ENCODE assay signal across 22 mouse cellular contexts in genomic region chr5:106748527-106749138, GRCm38 (mm10). TPM values are rescaled to one million over a fixed set of nuclear protein-coding genes. Genes with fewer than 3 reads are reported as not detected.
DNase-seq lines count a peak whose midpoint lies in the region; ATAC-seq lines count a peak whose summit lies in the region.
"Had no signal": no experiment of that assay in that cellular context is flagged by ENCODE, and none has a peak within 500 bp of the region (broad histone marks: within the 10 kb centered on the region; RNA-seq: fewer than 3 reads in every experiment).

No protein-coding gene starts in this region.

- no peaks in the 10 kb centered on the region for H3K36me3 ChIP-seq in midbrain, embryonic 11.5 days (ENCODE audit: control insufficient read depth, insufficient read depth, low read length)
- H3K36me3 ChIP-seq in midbrain, embryonic 16.5 days (ENCODE audit: control insufficient read depth, insufficient read depth, low read length) = no peaks in the 10 kb centered on the region
- no peaks in the 10 kb centered on the region for H3K36me3 ChIP-seq in hindbrain, embryonic 11.5 days (ENCODE audit: control insufficient read depth, insufficient read depth, low read length)
- no peaks in the 10 kb centered on the region for H3K36me3 ChIP-seq in hindbrain, embryonic 16.5 days (ENCODE audit: control insufficient read depth, insufficient read depth, low read length)
- H3K36me3 ChIP-seq in kidney, embryonic 14.5 days (ENCODE audit: control insufficient read depth, insufficient read depth, low read length) = no peaks in the 10 kb centered on the region
- no peaks in the 10 kb centered on the region for H3K36me3 ChIP-seq in forebrain, embryonic 13.5 days (ENCODE audit: poor library complexity, severe bottlenecking)
- H3K36me3 ChIP-seq: forebrain, embryonic 12.5 days; heart, embryonic 12.5 days; intestine, embryonic 15.5 days; limb, embryonic 12.5 days; liver, embryonic 12.5 days; neural tube, embryonic 12.5 days; stomach, embryonic 15.5 days had no signal

- no peak overlapping the region for H3K4me2 ChIP-seq in midbrain, embryonic 11.5 days
- H3K4me2 ChIP-seq in midbrain, embryonic 16.5 days (ENCODE audit: low read length) = no peak overlapping the region
- no peak overlapping the region for H3K4me2 ChIP-seq in hindbrain, embryonic 11.5 days (replicated peaks; ENCODE audit: low read depth, low read length)
- no peak overlapping the region for H3K4me2 ChIP-seq in hindbrain, embryonic 16.5 days (ENCODE audit: low read length)
- H3K4me2 ChIP-seq in kidney, embryonic 14.5 days (replicated peaks; ENCODE audit: low read depth, low read length) = no peak overlapping the region
- no peak overlapping the region for H3K4me2 ChIP-seq in forebrain, embryonic 13.5 days
- H3K4me2 ChIP-seq: forebrain, embryonic 12.5 days; heart, embryonic 12.5 days; intestine, embryonic 15.5 days; limb, embryonic 12.5 days; liver, embryonic 12.5 days; neural tube, embryonic 12.5 days; stomach, embryonic 15.5 days had no signal

- H3K4me1 ChIP-seq in midbrain, embryonic 11.5 days (ENCODE audit: control insufficient read depth, insufficient read depth, low read length) = no peaks in the 10 kb centered on the region
- no peaks in the 10 kb centered on the region for H3K4me1 ChIP-seq in midbrain, embryonic 16.5 days (ENCODE audit: control insufficient read depth, insufficient read depth, low read length)
- H3K4me1 ChIP-seq in hindbrain, embryonic 11.5 days (replicated peaks; ENCODE audit: control insufficient read depth, insufficient read depth, low read length) = no peaks in the 10 kb centered on the region
- no peaks in the 10 kb centered on the region for H3K4me1 ChIP-seq in hindbrain, embryonic 16.5 days (ENCODE audit: control insufficient read depth, insufficient read depth, low read depth, low read length)
- no peaks in the 10 kb centered on the region for H3K4me1 ChIP-seq in kidney, embryonic 14.5 days (ENCODE audit: control insufficient read depth, insufficient read depth, low read length)
- no peaks in the 10 kb centered on the region for H3K4me1 ChIP-seq in forebrain, embryonic 13.5 days
- H3K4me1 ChIP-seq: heart, embryonic 12.5 days; intestine, embryonic 15.5 days; limb, embryonic 12.5 days; liver, embryonic 12.5 days; neural tube, embryonic 12.5 days; stomach, embryonic 15.5 days had no signal

- no peaks in the 10 kb centered on the region for H3K9me3 ChIP-seq in midbrain, embryonic 11.5 days (ENCODE audit: control insufficient read depth, low read length)
- no peaks in the 10 kb centered on the region for H3K9me3 ChIP-seq in midbrain, embryonic 16.5 days (replicated peaks; ENCODE audit: control insufficient read depth, low read length, poor library complexity, severe bottlenecking)
- H3K9me3 ChIP-seq in hindbrain, embryonic 11.5 days (ENCODE audit: control insufficient read depth, low read length) = no peaks in the 10 kb centered on the region
- no peaks in the 10 kb centered on the region for H3K9me3 ChIP-seq in hindbrain, embryonic 16.5 days (ENCODE audit: control insufficient read depth, low read length)
- no peaks in the 10 kb centered on the region for H3K9me3 ChIP-seq in kidney, embryonic 14.5 days (ENCODE audit: control insufficient read depth, low read length)
- no peaks in the 10 kb centered on the region for H3K9me3 ChIP-seq in forebrain, embryonic 13.5 days (replicated peaks)
- H3K9me3 ChIP-seq: forebrain, embryonic 12.5 days; heart, embryonic 12.5 days; intestine, embryonic 15.5 days; limb, embryonic 12.5 days; liver, embryonic 12.5 days; neural tube, embryonic 12.5 days; stomach, embryonic 15.5 days had no signal

- H3K9ac ChIP-seq in midbrain, embryonic 11.5 days (ENCODE audit: low read length) = no peak overlapping the region
- no peak overlapping the region for H3K9ac ChIP-seq in midbrain, embryonic 16.5 days (ENCODE audit: low read depth, low read length)
- H3K9ac ChIP-seq in hindbrain, embryonic 11.5 days (ENCODE audit: low read depth, low read length) = no peak overlapping the region
- no peak overlapping the region for H3K9ac ChIP-seq in hindbrain, embryonic 16.5 days (ENCODE audit: low read depth, low read length)
- H3K9ac ChIP-seq in kidney, embryonic 14.5 days (ENCODE audit: low read depth, low read length) = no peak overlapping the region
- H3K9ac ChIP-seq in forebrain, embryonic 13.5 days = no peak overlapping the region
- H3K9ac ChIP-seq: forebrain, embryonic 12.5 days; heart, embryonic 12.5 days; intestine, embryonic 15.5 days; limb, embryonic 12.5 days; liver, embryonic 12.5 days; neural tube, embryonic 12.5 days; stomach, embryonic 15.5 days had no signal

- H3K27me3 ChIP-seq in midbrain, embryonic 11.5 days (ENCODE audit: control insufficient read depth, insufficient read depth, low read length) = no peaks in the 10 kb centered on the region
- H3K27me3 ChIP-seq in midbrain, embryonic 16.5 days (ENCODE audit: control insufficient read depth, insufficient read depth, low read depth, low read length) = no peaks in the 10 kb centered on the region
- H3K27me3 ChIP-seq in hindbrain, embryonic 11.5 days (ENCODE audit: control insufficient read depth, insufficient read depth, low read length) = no peaks in the 10 kb centered on the region
- H3K27me3 ChIP-seq in hindbrain, embryonic 16.5 days (replicated peaks; ENCODE audit: control insufficient read depth, insufficient read depth, low read length) = no peaks in the 10 kb centered on the region
- no peaks in the 10 kb centered on the region for H3K27me3 ChIP-seq in kidney, embryonic 14.5 days (ENCODE audit: control insufficient read depth, insufficient read depth, low read length)
- no peaks in the 10 kb centered on the region for H3K27me3 ChIP-seq in forebrain, embryonic 13.5 days
- H3K27me3 ChIP-seq: forebrain, embryonic 12.5 days; heart, embryonic 12.5 days; intestine, embryonic 15.5 days; limb, embryonic 12.5 days; neural tube, embryonic 12.5 days; stomach, embryonic 15.5 days had no signal

- ATAC-seq in midbrain, embryonic 11.5 days (ENCODE audit: low FRiP score) = peak; percentile 62; the same call in 1 of the 2 replicates
- no peak for ATAC-seq in midbrain, embryonic 16.5 days
- peak; percentile 66 for ATAC-seq in hindbrain, embryonic 11.5 days (ENCODE audit: low FRiP score)
- peak; percentile 45 for ATAC-seq in hindbrain, embryonic 16.5 days
- ATAC-seq in kidney, embryonic 14.5 days (ENCODE audit: low FRiP score, low TSS enrichment) = no peak; the same call in 1 of the 2 replicates
- no peak for ATAC-seq in forebrain, embryonic 13.5 days
- ATAC-seq: intestine, embryonic 15.5 days; liver, embryonic 12.5 days had no signal

- H3K4me3 ChIP-seq in midbrain, embryonic 11.5 days (ENCODE audit: low read depth, low read length) = no peak overlapping the region
- H3K4me3 ChIP-seq in midbrain, embryonic 16.5 days (ENCODE audit: low read depth, low read length) = no peak overlapping the region
- H3K4me3 ChIP-seq in hindbrain, embryonic 11.5 days (ENCODE audit: low read depth, low read length) = no peak overlapping the region
- H3K4me3 ChIP-seq in hindbrain, embryonic 16.5 days (ENCODE audit: low read length) = no peak overlapping the region
- H3K4me3 ChIP-seq in kidney, embryonic 14.5 days (ENCODE audit: low read length) = no peak overlapping the region
- H3K4me3 ChIP-seq in forebrain, embryonic 13.5 days = no peak overlapping the region
- H3K4me3 ChIP-seq: forebrain, embryonic 12.5 days; heart, embryonic 12.5 days; intestine, embryonic 15.5 days; limb, embryonic 12.5 days; liver, embryonic 12.5 days; neural tube, embryonic 12.5 days; stomach, embryonic 15.5 days had no signal

- WGBS in midbrain, embryonic 11.5 days = 64% methylated on average over 12 of the region's 12 CpGs
- WGBS in midbrain, embryonic 16.5 days = 50% methylated on average over 12 of the region's 12 CpGs
- WGBS in hindbrain, embryonic 11.5 days = 57% methylated on average over 12 of the region's 12 CpGs
- WGBS in hindbrain, embryonic 16.5 days = 47% methylated on average over 12 of the region's 12 CpGs
- 83% methylated on average over 12 of the region's 12 CpGs for WGBS in kidney, embryonic 14.5 days
- 64% methylated on average over 12 of the region's 12 CpGs for whole genome bisulfite sequencing in forebrain, embryonic 13.5 days

- H3K27ac ChIP-seq in midbrain, embryonic 11.5 days (ENCODE audit: low read depth, low read length) = no peak overlapping the region
- no peak overlapping the region for H3K27ac ChIP-seq in midbrain, embryonic 16.5 days (ENCODE audit: low read length)
- peak overlapping the region; percentile 30; the same call in 1 of the 2 replicates for H3K27ac ChIP-seq in hindbrain, embryonic 11.5 days (ENCODE audit: low read depth, low read length)
- H3K27ac ChIP-seq in hindbrain, embryonic 16.5 days (ENCODE audit: low read depth, low read length) = no peak overlapping the region
- H3K27ac ChIP-seq in kidney, embryonic 14.5 days (ENCODE audit: low read depth, low read length) = no peak overlapping the region
- H3K27ac ChIP-seq in forebrain, embryonic 13.5 days = no peak overlapping the region
- H3K27ac ChIP-seq: forebrain, embryonic 12.5 days; intestine, embryonic 15.5 days; limb, embryonic 12.5 days; liver, embryonic 12.5 days; macrophage; neural tube, embryonic 12.5 days; stomach, embryonic 15.5 days had no signal

- DNase-seq in midbrain, embryonic 11.5 days (ENCODE audit: low spot score, missing footprints) = no peak
- peak; percentile 27 for DNase-seq in hindbrain, embryonic 11.5 days (ENCODE audit: low spot score)
- peak; percentile 49 for DNase-seq in retina, postnatal 1 day
- DNase-seq: cerebellum, adult 2 months; gastrocnemius, postnatal 10 days; heart, adult 11 months; kidney, adult 9 months; kidney, postnatal 4 days; layer of hippocampus, adult 9-11 months; right cerebral cortex, postnatal 25 days had no signal

RNA-seq across cellular contexts. Expression of gene Zfp644, which starts 51.5 kb away (rescaled TPM):
- 77.6 and 89.9 TPM in 2 replicates for polyA plus RNA-seq in midbrain, embryonic 11.5 days (2014; fragmentation: Nextera tagmentation; extraction: Ambion mirVana)
- polyA plus RNA-seq in midbrain, embryonic 16.5 days (2015; fragmentation: Nextera tagmentation; extraction: Ambion mirVana) = 64.7 and 73.4 TPM in 2 replicates
- polyA plus RNA-seq in hindbrain, embryonic 11.5 days (2014; fragmentation: Nextera tagmentation; extraction: Ambion mirVana) = 86.4 and 119 TPM in 2 replicates
- 54.5 and 55.5 TPM in 2 replicates for polyA plus RNA-seq in hindbrain, embryonic 16.5 days (2015; fragmentation: Nextera tagmentation; extraction: Ambion mirVana)
- 107 TPM in 2 replicates for polyA plus RNA-seq in kidney, embryonic 14.5 days (2014; fragmentation: Nextera tagmentation; extraction: Ambion mirVana)
- 85.2 and 88.5 TPM in 2 replicates for polyA plus RNA-seq in forebrain, embryonic 13.5 days (2015; fragmentation: Nextera tagmentation; extraction: Ambion mirVana)

Comparison
In these comparisons a context has a peak if more than half of its experiments do, and no peak if none do; other contexts are left out.
1. ATAC-seq: peak in midbrain, embryonic 11.5 days (single experiment), hindbrain, embryonic 11.5 days (single experiment) and hindbrain, embryonic 16.5 days (single experiment); none in midbrain, embryonic 16.5 days (single experiment), kidney, embryonic 14.5 days (single experiment) and forebrain, embryonic 13.5 days (single experiment).